Mouse (Mus musculus) testis, adult 2 months (tissue): ENCODE measurements around the gene Man2b1.

Source experiments
- CTCF ChIP-seq: fragments of 200-500 bp; IDR thresholded peaks from 2 replicates; pipeline ENCODE4 v1.5.1; 2012; ENCODE audit warnings: low read depth, mild to moderate bottlenecking, inconsistent platforms, low read length, moderate library complexity; ENCODE audit not compliant: control insufficient read depth, insufficient read depth, insufficient replicate concordance
- POLR2A ChIP-seq: fragments of 200-500 bp; IDR thresholded peaks from 2 replicates; pipeline ENCODE4 v1.6.1; 2012; ENCODE audit warnings: low read depth, mild to moderate bottlenecking, inconsistent platforms, low read length, moderate library complexity; ENCODE audit not compliant: control insufficient read depth

DNA sequence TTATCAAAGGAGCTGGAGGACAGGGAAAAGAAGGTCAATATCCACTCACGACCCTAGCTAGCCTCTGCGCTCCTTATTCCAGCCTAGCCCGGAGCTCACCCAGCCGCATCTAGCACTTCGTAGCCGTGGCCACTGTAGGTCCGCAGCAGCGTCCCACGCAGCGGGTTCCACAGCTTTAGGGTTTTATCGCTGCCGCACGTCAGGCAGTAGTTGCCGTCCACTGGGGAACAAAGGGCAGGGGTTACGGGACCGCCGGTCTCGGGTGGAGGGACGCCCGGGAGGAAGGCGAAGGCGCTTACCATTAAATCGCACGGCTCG is 2.9 kb upstream of the Man2b1 start:
- TF ChIP-seq POLR2A (no peak), CTCF (no peak)
